Mouse (Mus musculus) kidney, adult 2 months (tissue): ENCODE measurements around the gene Plcb2. TPM values are rescaled to one million over a fixed set of nuclear protein-coding genes. Genes with fewer than 3 reads are reported as not detected.

Experiments
- DNase-seq: peaks from one replicate; pipeline ENCODE4 v3.0.0; 2021
- H3K27ac ChIP-seq: fragments of 200-500 bp; 2 replicates; pipeline ENCODE4 v1.5.1; 2012; ENCODE audit warnings: low read depth, low read length, control low read depth, inconsistent platforms; ENCODE audit not compliant: insufficient read depth
- H3K27me3 ChIP-seq: fragments of 200-500 bp; replicated peaks from 2 replicates; pipeline ENCODE4 v1.6.1; 2012; ENCODE audit warnings: mild to moderate bottlenecking, moderate library complexity, low read length, inconsistent platforms; ENCODE audit not compliant: control insufficient read depth, insufficient read depth
- H3K36me3 ChIP-seq: fragments of 200-500 bp; 2 replicates; pipeline ENCODE4 v1.6.1; 2012; ENCODE audit warnings: mild to moderate bottlenecking, moderate library complexity, low read length, inconsistent platforms; ENCODE audit not compliant: control insufficient read depth, insufficient read depth
- H3K4me1 ChIP-seq: fragments of 200-500 bp; 2 replicates; pipeline ENCODE4 v1.6.1; 2011; ENCODE audit warnings: low read length; ENCODE audit not compliant: control insufficient read depth, insufficient read depth
- H3K4me3 ChIP-seq: fragments of 200-500 bp; 2 replicates; pipeline ENCODE4 v1.5.1; 2011; ENCODE audit warnings: mild to moderate bottlenecking, low read depth, low read length, control low read depth; ENCODE audit not compliant: insufficient read depth
- CTCF ChIP-seq: fragments of 200-500 bp; conservative IDR thresholded peaks from 2 replicates; pipeline ENCODE4 v1.5.1; 2011; ENCODE audit warnings: low read depth, mild to moderate bottlenecking, control low read depth, low read length, moderate library complexity, mixed read lengths; ENCODE audit not compliant: insufficient read depth, insufficient read length
- POLR2A ChIP-seq: fragments of 200-500 bp; IDR thresholded peaks from one replicate; pipeline ENCODE4 v1.6.1; 2011; ENCODE audit warnings: low read depth, low read length, control low read depth
- WGBS: fragments of 180-500 bp; shearing (Covaris S2); methylation state at CpG from one replicate; pipeline ENCODE4 v1.1.7; 2018; 5-methylcytosine and 5-hydroxymethylcytosine counted together
- polyA plus RNA-seq: library from polyadenylated mRNA; depleted of rRNA; stranded (reverse); fragments of >200 nt; gene quantifications from 2 replicates; pipeline ENCODE4 v1.2.3, GENCODE M21; 2012

Gene Plcb2
- polyA plus RNA-seq, 1 experiment, result 3.7 TPM

- 59% methylated on average over 4 of the region's 4 CpGs for WGBS
- H3K4me1 ChIP-seq, result no peaks in the 10 kb centered on the region
- no peak for TF ChIP-seq POLR2A
- no peak for TF ChIP-seq CTCF
- no peak overlapping the region for H3K27ac ChIP-seq
- no peak for DNase-seq
- H3K36me3 ChIP-seq, result no peaks in the 10 kb centered on the region
- H3K4me3 ChIP-seq, result no peak overlapping the region
- H3K27me3 ChIP-seq, result no peaks in the 10 kb centered on the region
These were observed 956 bp upstream of the Plcb2 start for GRCm38 (mm10) chr2:118729194-118729593.

- Histone ChIP-seq H3K4me3 (peak overlapping the region; percentile 32; the same call in 1 of the 2 replicates), H3K4me1 (no peaks in the 10 kb centered on the region), H3K27me3 (no peaks in the 10 kb centered on the region), H3K36me3 (no peaks in the 10 kb centered on the region), H3K27ac (no peak overlapping the region)
- 30% methylated on average over 9 of the region's 9 CpGs for WGBS
- no peak for DNase-seq
- TF ChIP-seq CTCF (no peak), POLR2A (no peak)
These were observed 327 bp downstream of the Plcb2 start for GRCm38 (mm10) chr2:118727911-118728310.

- Histone ChIP-seq H3K27ac (no peak overlapping the region), H3K27me3 (no peaks in the 10 kb centered on the region), H3K4me1 (no peaks in the 10 kb centered on the region), H3K36me3 (no peaks in the 10 kb centered on the region), H3K4me3 (no peak overlapping the region)
- TF ChIP-seq POLR2A (no peak), CTCF (no peak)
- no peak for DNase-seq
- WGBS, result 97% methylated on average over 2 of the region's 2 CpGs
These were observed 1.4 kb downstream of the Plcb2 start for GRCm38 (mm10) chr2:118726873-118727272.

- H3K36me3 ChIP-seq, result no peaks in the 10 kb centered on the region
- no peaks in the 10 kb centered on the region for H3K4me1 ChIP-seq
- H3K27me3 ChIP-seq, result no peaks in the 10 kb centered on the region
- DNase-seq, result peak; percentile 82
- TF ChIP-seq POLR2A (no peak), CTCF (no peak)
- H3K4me3 ChIP-seq, result no peak overlapping the region
- 66% methylated on average over 4 of the region's 4 CpGs for WGBS
- no peak overlapping the region for H3K27ac ChIP-seq
These were observed 2.7 kb downstream of the Plcb2 start for GRCm38 (mm10) chr2:118725511-118725910.

GRCm38 (mm10) chr2:118723693-118724486 lies 4.3 kb downstream of the Plcb2 start:
- TF ChIP-seq CTCF (no peak), POLR2A (no peak)
- no peak overlapping the region for H3K27ac ChIP-seq
- WGBS, result 75% methylated on average over 15 of the region's 15 CpGs
- H3K4me1 ChIP-seq, result no peaks in the 10 kb centered on the region
- no peaks in the 10 kb centered on the region for H3K27me3 ChIP-seq
- DNase-seq, result no peak
- no peak overlapping the region for H3K4me3 ChIP-seq
- no peaks in the 10 kb centered on the region for H3K36me3 ChIP-seq

- H3K4me1 ChIP-seq, result no peaks in the 10 kb centered on the region
- 87% methylated on average over 5 of the region's 5 CpGs for WGBS
- no peak overlapping the region for H3K4me3 ChIP-seq
- no peak for DNase-seq
- H3K36me3 ChIP-seq, result no peaks in the 10 kb centered on the region
- TF ChIP-seq CTCF (no peak), POLR2A (no peak)
- H3K27ac ChIP-seq, result no peak overlapping the region
- no peaks in the 10 kb centered on the region for H3K27me3 ChIP-seq
These were observed 11.6 kb downstream of the Plcb2 start for GRCm38 (mm10) chr2:118716677-118717076.

GRCm38 (mm10) chr2:118714230-118714629 lies 14.0 kb downstream of the Plcb2 start:
- Histone ChIP-seq H3K36me3 (no peaks in the 10 kb centered on the region), H3K27ac (no peak overlapping the region)
- 60% methylated on average over 4 of the region's 4 CpGs for WGBS

More at GRCm38 (mm10) chr2:118714230-118714629, 14.0 kb downstream of the Plcb2 start:
- Histone ChIP-seq H3K27me3 (no peaks in the 10 kb centered on the region; the same call in 1 of the 2 replicates), H3K4me1 (no peaks in the 10 kb centered on the region; the same call in 1 of the 2 replicates), H3K4me3 (no peak overlapping the region)
- TF ChIP-seq POLR2A (no peak), CTCF (no peak)
- DNase-seq, result no peak
